Mouse (Mus musculus) lung, embryonic 15.5 days (tissue): ENCODE data around the gene Bbx. TPM values are rescaled to one million over a fixed set of nuclear protein-coding genes. Genes with fewer than 3 reads are reported as not detected.

Experiments used
- ATAC-seq: fragments of 200-750 bp; cut with Nextera tagmentation; 2 replicates; pipeline ENCODE4 v1.8.0; 2017; ENCODE audit warnings: moderate number of reproducible peaks, borderline replicate concordance; ENCODE audit not compliant: low FRiP score, low TSS enrichment; ENCODE audit errors: extremely low read depth
- H3K27ac ChIP-seq: fragments of 300-500 bp; sonication (generic); 2 replicates; pipeline ENCODE4 v1.5.1; 2015; ENCODE audit warnings: moderate library complexity, mild to moderate bottlenecking, inconsistent platforms
- H3K27me3 ChIP-seq: fragments of 300-500 bp; sonication (generic); 2 replicates; pipeline ENCODE4 v1.6.1; 2015; ENCODE audit warnings: inconsistent platforms
- H3K36me3 ChIP-seq: fragments of 300-500 bp; sonication (generic); 2 replicates; pipeline ENCODE4 v1.6.1; 2015; ENCODE audit warnings: inconsistent platforms
- H3K4me1 ChIP-seq: fragments of 300-500 bp; sonication (generic); 2 replicates; pipeline ENCODE4 v1.6.1; 2015; ENCODE audit warnings: inconsistent platforms
- H3K4me2 ChIP-seq: fragments of 300-500 bp; sonication (generic); 2 replicates; pipeline ENCODE4 v1.6.1; 2015; ENCODE audit warnings: inconsistent platforms, mild to moderate bottlenecking, moderate library complexity
- H3K4me3 ChIP-seq: fragments of 300-500 bp; sonication (generic); 2 replicates; pipeline ENCODE4 v1.5.1; 2015; ENCODE audit warnings: mild to moderate bottlenecking, inconsistent platforms
- H3K9ac ChIP-seq: fragments of 300-500 bp; sonication (generic); 2 replicates; pipeline ENCODE4 v1.6.1; 2015; ENCODE audit warnings: inconsistent platforms
- H3K9me3 ChIP-seq: fragments of 300-500 bp; sonication (generic); 2 replicates; pipeline ENCODE4 v1.6.1; 2016; ENCODE audit warnings: inconsistent platforms
- WGBS: fragments of 180-500 bp; shearing (Covaris S2); methylation state at CpG from one replicate; pipeline ENCODE4 v1.1.7; 2015; 5-methylcytosine and 5-hydroxymethylcytosine counted together
- polyA plus RNA-seq: library from polyadenylated mRNA; unstranded; fragments of >200 nt; fragmentation: Nextera tagmentation; extraction: Ambion mirVana; gene quantifications from 2 replicates; pipeline ENCODE4 v1.2.1, GENCODE M21; 2015

Bbx gene
- polyA plus RNA-seq, 1 experiment from 2014 or later, result 48.3 TPM

DNA sequence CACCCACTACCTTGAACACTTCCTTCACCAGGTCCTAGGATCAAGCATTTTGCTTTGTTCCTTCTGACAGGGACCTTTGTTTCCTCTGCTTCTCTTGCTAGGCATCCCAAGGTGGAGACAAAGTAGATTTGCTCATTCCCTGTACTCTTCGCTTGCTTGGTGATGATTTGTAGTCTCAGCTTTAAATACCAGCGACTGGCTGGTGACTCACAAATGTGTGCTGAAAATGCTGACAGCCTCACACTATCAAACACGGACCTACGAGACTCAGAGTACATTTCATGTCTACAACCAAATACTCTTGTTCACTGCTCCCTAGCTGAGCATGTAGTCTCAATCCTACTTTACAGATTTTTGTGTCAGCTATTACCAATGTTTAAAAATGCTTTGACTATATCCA, 220.5 kb downstream of the Bbx start:
- Histone ChIP-seq H3K27ac (no peak overlapping the region), H3K27me3 (no peaks in the 10 kb centered on the region), H3K4me2 (no peak overlapping the region), H3K4me3 (no peak overlapping the region), H3K9ac (no peak overlapping the region), H3K9me3 (no peaks in the 10 kb centered on the region), H3K36me3 (no peaks in the 10 kb centered on the region; the same call in 1 of the 2 replicates), H3K4me1 (no peaks in the 10 kb centered on the region)
- no peak for ATAC-seq
- 87% methylated on average over 4 of the region's 4 CpGs for WGBS

- Histone ChIP-seq H3K36me3 (no peaks in the 10 kb centered on the region; the same call in 1 of the 2 replicates), H3K4me3 (no peak overlapping the region), H3K4me2 (no peak overlapping the region), H3K9me3 (no peaks in the 10 kb centered on the region), H3K27ac (no peak overlapping the region), H3K4me1 (no peaks in the 10 kb centered on the region), H3K27me3 (no peaks in the 10 kb centered on the region), H3K9ac (no peak overlapping the region)
- ATAC-seq, result no peak
- WGBS, result 60% methylated on average over 6 of the region's 6 CpGs
These were observed 221.0 kb downstream of the Bbx start for GRCm38 (mm10) chr16:50211231-50211630.

- 90% methylated on average over 2 of the region's 2 CpGs for WGBS
- no peaks in the 10 kb centered on the region for H3K4me1 ChIP-seq
- H3K9ac ChIP-seq, result no peak overlapping the region
- no peaks in the 10 kb centered on the region for H3K9me3 ChIP-seq
- ATAC-seq, result no peak
- no peaks in the 10 kb centered on the region for H3K27me3 ChIP-seq
- H3K4me3 ChIP-seq, result no peak overlapping the region
- H3K4me2 ChIP-seq, result no peak overlapping the region
- H3K36me3 ChIP-seq, result no peaks in the 10 kb centered on the region; the same call in 1 of the 2 replicates
- no peak overlapping the region for H3K27ac ChIP-seq
These were observed 221.4 kb downstream of the Bbx start for GRCm38 (mm10) chr16:50210742-50211141.

DNA sequence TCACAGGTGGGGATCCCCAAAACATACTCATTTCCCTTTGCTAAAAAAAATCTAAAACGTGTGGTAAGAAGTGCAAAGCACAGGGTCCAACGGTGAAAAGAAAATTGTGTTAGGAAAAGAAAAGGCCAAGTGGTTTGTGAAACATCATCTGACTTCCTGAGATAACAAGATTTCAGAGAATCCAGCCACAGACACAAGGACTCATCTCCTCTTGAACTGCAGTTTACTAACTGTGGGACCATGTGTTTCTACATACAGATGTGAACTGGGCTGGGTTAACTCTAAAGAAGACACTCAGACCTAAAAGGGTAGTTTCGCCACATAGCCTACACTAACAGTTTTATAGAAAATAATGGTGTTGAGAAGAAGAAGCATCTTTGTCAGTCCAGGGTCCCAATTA, 227.2 kb downstream of the Bbx start:
- Histone ChIP-seq H3K4me3 (no peak overlapping the region), H3K27ac (no peak overlapping the region), H3K4me2 (no peak overlapping the region), H3K4me1 (no peaks in the 10 kb centered on the region), H3K9ac (no peak overlapping the region), H3K9me3 (no peaks in the 10 kb centered on the region), H3K36me3 (peaks cover 7% of the 10 kb centered on the region; the same call in 1 of the 2 replicates), H3K27me3 (no peaks in the 10 kb centered on the region)
- 73% methylated on average over 3 of the region's 3 CpGs for WGBS
- no peak for ATAC-seq

- 87% methylated on average over 7 of the region's 7 CpGs for WGBS
- no peak overlapping the region for H3K27ac ChIP-seq
- no peaks in the 10 kb centered on the region for H3K9me3 ChIP-seq
- no peaks in the 10 kb centered on the region for H3K4me1 ChIP-seq
- H3K4me3 ChIP-seq, result no peak overlapping the region
- H3K27me3 ChIP-seq, result no peaks in the 10 kb centered on the region
- no peak overlapping the region for H3K4me2 ChIP-seq
- H3K9ac ChIP-seq, result no peak overlapping the region
- H3K36me3 ChIP-seq, result peaks cover 14% of the 10 kb centered on the region; the same call in 1 of the 2 replicates
- no peak for ATAC-seq
These were observed 230.5 kb downstream of the Bbx start for GRCm38 (mm10) chr16:50201546-50202151.

DNA sequence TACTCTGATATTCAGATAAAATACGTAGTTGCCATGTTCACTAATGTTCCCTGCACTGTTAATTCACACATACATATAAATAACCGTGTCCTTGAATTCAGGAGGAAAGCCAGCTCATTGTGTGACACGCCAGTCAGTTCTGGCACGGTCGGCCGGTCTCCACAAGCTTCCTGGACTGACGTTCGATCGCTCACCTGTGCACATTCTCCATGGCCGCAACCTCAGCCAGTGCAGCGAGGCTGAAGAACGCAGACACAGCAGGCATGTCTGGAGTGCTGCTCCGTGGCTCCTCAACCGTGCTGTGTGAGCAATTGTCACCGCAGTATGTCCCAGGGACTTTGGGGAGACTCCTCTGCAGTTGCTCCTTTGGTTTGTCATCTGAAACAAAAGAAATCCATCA, 232.0 kb downstream of the Bbx start:
- Histone ChIP-seq H3K4me2 (no peak overlapping the region), H3K4me3 (no peak overlapping the region), H3K36me3 (peaks cover 14% of the 10 kb centered on the region; the same call in 1 of the 2 replicates), H3K9me3 (no peaks in the 10 kb centered on the region), H3K27me3 (no peaks in the 10 kb centered on the region), H3K27ac (no peak overlapping the region), H3K9ac (no peak overlapping the region), H3K4me1 (no peaks in the 10 kb centered on the region)
- 95% methylated on average over 15 of the region's 15 CpGs for WGBS
- no peak for ATAC-seq

GRCm38 (mm10) chr16:50196118-50196517, 236.1 kb downstream of the Bbx start:
- H3K9me3 ChIP-seq, result no peaks in the 10 kb centered on the region
- peaks cover 16% of the 10 kb centered on the region; the same call in 1 of the 2 replicates for H3K36me3 ChIP-seq
- no peak overlapping the region for H3K9ac ChIP-seq
- no peaks in the 10 kb centered on the region for H3K4me1 ChIP-seq
- WGBS, result 60% methylated on average over 4 of the region's 4 CpGs
- no peak overlapping the region for H3K4me3 ChIP-seq
- no peaks in the 10 kb centered on the region for H3K27me3 ChIP-seq
- no peak overlapping the region for H3K4me2 ChIP-seq
- H3K27ac ChIP-seq, result no peak overlapping the region
- ATAC-seq, result no peak

- no peak for ATAC-seq
- WGBS, result 86% methylated on average over 1 of the region's 1 CpGs
- no peak overlapping the region for H3K27ac ChIP-seq
These were observed 239.6 kb downstream of the Bbx start for GRCm38 (mm10) chr16:50192626-50193025.

GRCm38 (mm10) chr16:50189108-50189507, 243.1 kb downstream of the Bbx start:
- H3K4me1 ChIP-seq, result peaks cover 10% of the 10 kb centered on the region; the same call in 1 of the 2 replicates
- no peak overlapping the region for H3K27ac ChIP-seq
- no peak for ATAC-seq
- H3K27me3 ChIP-seq, result no peaks in the 10 kb centered on the region
- no peak overlapping the region for H3K4me2 ChIP-seq
- no peak overlapping the region for H3K4me3 ChIP-seq
- no peaks in the 10 kb centered on the region for H3K9me3 ChIP-seq
- 44% methylated on average over 6 of the region's 6 CpGs for WGBS
- no peak overlapping the region for H3K9ac ChIP-seq
- 0 out of 2 replicates have a peak, but pooled peaks cover 2% of the 10 kb centered on the region for H3K36me3 ChIP-seq

More at GRCm38 (mm10) chr16:50192626-50193025, 239.6 kb downstream of the Bbx start:
- H3K9me3 ChIP-seq, result no peaks in the 10 kb centered on the region
- no peaks in the 10 kb centered on the region for H3K27me3 ChIP-seq
- H3K4me3 ChIP-seq, result no peak overlapping the region
- no peaks in the 10 kb centered on the region for H3K4me1 ChIP-seq
- H3K4me2 ChIP-seq, result no peak overlapping the region
- H3K36me3 ChIP-seq, result 0 out of 2 replicates have a peak, but pooled peaks cover 2% of the 10 kb centered on the region
- H3K9ac ChIP-seq, result no peak overlapping the region

GRCm38 (mm10) chr16:50186604-50187003, 245.6 kb downstream of the Bbx start:
- Histone ChIP-seq H3K9ac (no peak overlapping the region), H3K36me3 (no peaks in the 10 kb centered on the region), H3K27ac (no peak overlapping the region), H3K9me3 (no peaks in the 10 kb centered on the region), H3K4me3 (no peak overlapping the region), H3K27me3 (no peaks in the 10 kb centered on the region), H3K4me2 (no peak overlapping the region), H3K4me1 (peaks cover 20% of the 10 kb centered on the region; the same call in 1 of the 2 replicates)
- whole genome bisulfite sequencing, result 62% methylated on average over 6 of the region's 6 CpGs
- no peak for ATAC-seq

- Histone ChIP-seq H3K4me2 (no peak overlapping the region), H3K27ac (no peak overlapping the region), H3K9ac (no peak overlapping the region), H3K27me3 (no peaks in the 10 kb centered on the region), H3K36me3 (no peaks in the 10 kb centered on the region), H3K9me3 (no peaks in the 10 kb centered on the region), H3K4me3 (no peak overlapping the region), H3K4me1 (peaks cover 20% of the 10 kb centered on the region; the same call in 1 of the 2 replicates)
- WGBS, result 9% methylated on average over 5 of the region's 5 CpGs
- ATAC-seq, result peak; percentile 81; the same call in 1 of the 2 replicates
These were observed 247.1 kb downstream of the Bbx start for GRCm38 (mm10) chr16:50185041-50185440.

DNA sequence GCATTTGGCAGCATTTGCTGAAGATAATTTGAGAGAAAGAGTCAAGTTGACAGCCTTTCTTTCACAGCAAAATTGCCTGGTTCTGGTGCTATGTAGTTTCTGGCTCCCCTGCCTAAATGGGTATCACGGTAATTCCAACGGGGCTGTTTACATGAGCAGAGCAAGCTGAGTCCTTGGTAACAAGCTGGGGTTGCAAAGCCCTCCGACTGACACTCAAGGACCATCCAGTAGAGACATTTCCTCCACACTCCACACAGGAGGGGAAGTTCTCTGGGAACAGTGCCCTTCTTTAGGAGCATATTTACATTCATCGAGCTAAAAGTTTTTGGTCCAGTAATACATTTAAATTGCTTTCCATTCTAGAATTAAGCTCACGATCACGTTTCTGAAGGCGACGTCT, 249.2 kb downstream of the Bbx start:
- Histone ChIP-seq H3K27ac (no peak overlapping the region), H3K4me2 (no peak overlapping the region), H3K27me3 (no peaks in the 10 kb centered on the region), H3K9ac (no peak overlapping the region), H3K9me3 (no peaks in the 10 kb centered on the region), H3K4me3 (no peak overlapping the region), H3K4me1 (peaks cover 20% of the 10 kb centered on the region; the same call in 1 of the 2 replicates), H3K36me3 (no peaks in the 10 kb centered on the region)
- no peak for ATAC-seq
- 52% methylated on average over 8 of the region's 8 CpGs for WGBS
